Mouse (Mus musculus) spleen, postnatal 0 days (tissue): ENCODE data around the gene Wfdc15b. TPM values are rescaled to one million over a fixed set of nuclear protein-coding genes. Genes with fewer than 3 reads are reported as not detected.

Source experiments
- polyA plus RNA-seq: library from polyadenylated mRNA; unstranded; fragments of >200 nt; fragmentation: Nextera tagmentation; extraction: Ambion mirVana; gene quantifications from 2 replicates; pipeline ENCODE4 v1.2.1, GENCODE M21; 2015

Gene Wfdc15b
- polyA plus RNA-seq = 0.73 TPM in 1 of 2 replicates, not detected in the other

GRCm38 (mm10) chr2:164221522-164221921 lies at the start of gene Wfdc15b:
Wfdc15b (minus strand) TSS chr2:164221660.

DNA sequence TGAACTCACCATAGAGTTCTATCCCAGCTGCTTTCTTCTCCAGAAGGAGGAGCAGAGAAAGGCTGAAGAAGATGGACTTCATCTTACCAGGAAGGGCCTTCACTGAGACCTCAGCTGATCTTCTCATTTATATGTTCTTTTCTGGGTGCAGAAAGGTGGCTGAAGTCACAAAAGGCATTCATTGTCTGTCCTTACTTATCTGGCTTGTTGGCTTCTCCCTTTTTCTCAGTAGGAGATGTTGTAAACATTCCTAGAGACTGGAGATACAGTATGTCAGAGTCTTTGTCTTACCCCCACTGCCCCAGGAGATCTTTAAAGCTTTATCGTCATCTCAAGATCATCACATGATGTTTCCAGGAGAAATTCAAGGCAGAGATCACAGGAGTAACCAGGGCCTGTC lies 35.1 kb upstream of the Wfdc15b start, which contains the start of gene Svs3b:
Gene Svs3b (minus strand): TSS at position 101 of the 400 bp plus-strand sequence.

DNA sequence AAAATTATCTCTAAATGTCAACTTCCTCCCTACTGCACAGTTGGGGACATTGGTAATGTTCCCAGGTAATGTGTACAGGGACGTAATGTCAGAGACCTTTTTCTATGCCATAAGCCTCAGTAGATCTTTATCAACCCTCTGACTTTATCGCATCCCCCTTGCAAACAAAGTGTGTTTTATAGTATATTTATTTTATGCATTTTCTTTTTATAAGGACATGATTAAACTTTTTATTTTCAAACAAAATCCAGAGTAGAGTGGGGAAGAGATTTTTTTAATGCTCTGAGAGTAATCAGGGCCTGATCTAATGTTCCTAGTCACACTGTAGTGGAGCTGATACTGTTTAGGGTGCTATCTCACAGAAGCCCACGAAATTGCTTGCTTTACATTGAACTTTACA lies 16.9 kb upstream of the Wfdc15b start, which contains the start of gene Svs2:
Gene Svs2 (minus strand): TSS at position 101 of the 400 bp plus-strand sequence.

GRCm38 (mm10) chr2:164199626-164200327 lies 21.7 kb downstream of the Wfdc15b start, which contains the start of gene Wfdc15a:
Wfdc15a (minus strand) TSS chr2:164200130.

GRCm38 (mm10) chr2:164190576-164190975 lies 30.9 kb downstream of the Wfdc15b start, which contains the start of gene Wfdc12:
Wfdc12 (minus strand) TSS chr2:164190608.

GRCm38 (mm10) chr2:164182692-164183255 lies 38.7 kb downstream of the Wfdc15b start, which contains the start of gene Wfdc5:
Wfdc5 (minus strand) TSS chr2:164182742.

GRCm38 (mm10) chr2:164170902-164171301 lies 50.6 kb downstream of the Wfdc15b start, which contains the start of gene Kcns1:
Kcns1 (minus strand) TSS chr2:164171113.

Other genes with a start within 250 kb of the Wfdc15b start
- 132 and 147 TPM in 2 replicates for gene Ywhab, start 226.7 kb downstream of the Wfdc15b start, polyA plus RNA-seq
- gene Pabpc1l, start 196.2 kb downstream of the Wfdc15b start, polyA plus RNA-seq = 1.3 and 2.5 TPM in 2 replicates
- 20.1 and 20.5 TPM in 2 replicates for gene Stk4, start 151.3 kb downstream of the Wfdc15b start, polyA plus RNA-seq
- gene Tomm34, start 150.5 kb downstream of the Wfdc15b start, polyA plus RNA-seq = 30.8 and 36.3 TPM in 2 replicates
- gene Kcns1, start 50.5 kb downstream of the Wfdc15b start, polyA plus RNA-seq = not detected in 2 replicates
- gene Wfdc5, start 38.9 kb downstream of the Wfdc15b start, polyA plus RNA-seq = not detected in 2 replicates
- not detected in 2 replicates for gene Wfdc12, start 31.1 kb downstream of the Wfdc15b start, polyA plus RNA-seq
- gene Wfdc15a, start 21.5 kb downstream of the Wfdc15b start, polyA plus RNA-seq = not detected in 2 replicates
- gene Svs2, start 16.8 kb upstream of the Wfdc15b start, polyA plus RNA-seq = not detected in 2 replicates
- not detected in 2 replicates for gene Svs3b, start 35.0 kb upstream of the Wfdc15b start, polyA plus RNA-seq
- not detected in 2 replicates for gene Svs4, start 56.8 kb upstream of the Wfdc15b start, polyA plus RNA-seq
- gene Svs3a, start 67.6 kb upstream of the Wfdc15b start, polyA plus RNA-seq = not detected in 2 replicates
- not detected in 2 replicates for gene Svs6, start 95.1 kb upstream of the Wfdc15b start, polyA plus RNA-seq
- gene Svs5, start 111.1 kb upstream of the Wfdc15b start, polyA plus RNA-seq = not detected in 2 replicates
- 246 and 289 TPM in 2 replicates for gene Slpi, start 167.4 kb upstream of the Wfdc15b start, polyA plus RNA-seq
- 0.42 and 0.73 TPM in 2 replicates for gene Rbpjl, start 181.5 kb upstream of the Wfdc15b start, polyA plus RNA-seq
- gene Matn4, start 183.5 kb upstream of the Wfdc15b start, polyA plus RNA-seq = 0.54 and 1.1 TPM in 2 replicates
- gene Sdc4, start 222.2 kb upstream of the Wfdc15b start, polyA plus RNA-seq = 24.0 and 33.9 TPM in 2 replicates
- 50.7 and 54.5 TPM in 2 replicates for gene Sys1, start 235.3 kb upstream of the Wfdc15b start, polyA plus RNA-seq
- gene Gm20458, start 239.3 kb upstream of the Wfdc15b start, polyA plus RNA-seq = 5.4 and 7.5 TPM in 2 replicates